Mouse (Mus musculus): ENCODE data around the gene Asic1. TPM values are rescaled to one million over a fixed set of nuclear protein-coding genes. Genes with fewer than 3 reads are reported as not detected.

Gene Asic1
- polyA plus RNA-seq, 1 experiment from 2014 or later, result 5.2 TPM

DNA sequence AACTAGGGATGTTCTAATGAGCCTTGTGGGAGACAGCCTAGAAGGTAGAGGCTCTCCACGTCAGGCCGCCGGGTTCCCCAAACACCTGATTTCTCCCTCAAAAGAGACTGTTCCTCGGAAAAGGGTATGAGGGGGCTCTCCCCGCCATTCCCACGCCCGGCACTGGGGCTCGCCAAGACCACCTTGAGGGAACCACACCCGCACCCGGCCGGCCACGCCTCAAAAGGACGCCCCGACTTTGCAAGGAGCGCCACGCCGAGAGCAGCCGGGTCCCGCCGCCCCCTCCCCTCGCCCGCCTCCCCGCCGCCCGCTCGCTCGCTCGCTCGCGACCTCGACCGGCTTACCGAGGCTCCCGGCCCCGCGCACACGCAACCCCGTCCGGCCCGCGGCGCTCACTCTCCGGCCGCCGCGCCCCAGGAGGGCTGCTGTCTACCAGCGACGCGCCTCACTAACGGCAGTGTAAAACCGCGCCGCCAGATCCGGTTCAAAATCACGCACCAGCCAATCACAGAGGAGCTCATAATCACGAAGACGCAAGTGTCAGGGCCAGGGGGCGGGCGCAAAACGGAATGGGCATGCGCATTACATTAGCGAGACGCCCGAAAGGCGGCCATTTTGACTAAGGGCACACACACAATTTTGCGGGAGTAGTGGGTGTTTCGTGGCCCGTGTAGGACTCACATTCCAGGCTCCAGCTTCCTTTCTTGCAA lies 18.9 kb upstream of the Asic1 start, which contains the start of gene Racgap1:
TSS of gene Racgap1 (minus strand) at position 494 of the 710 bp plus-strand sequence.
- H3K27me3 ChIP-seq (ENCODE audit: insufficient read depth, poor library complexity, severe bottlenecking), result peaks cover 30% of the 10 kb centered on the region
- peak within 1 kb of the TSS; percentile 97 for H3K27ac ChIP-seq
- peak within 1 kb of the TSS; percentile 96 for H3K4me3 ChIP-seq
- peaks cover 64% of the 10 kb centered on the region for H3K4me1 ChIP-seq
- H3K9me3 ChIP-seq, result no peaks in the 10 kb centered on the region
- peak; percentile 98 for DNase-seq (ENCODE audit: low spot score)
- under 1% methylated on average over 67 of the region's 68 CpGs for WGBS
- no peaks in the 10 kb centered on the region for H3K36me3 ChIP-seq

DNA sequence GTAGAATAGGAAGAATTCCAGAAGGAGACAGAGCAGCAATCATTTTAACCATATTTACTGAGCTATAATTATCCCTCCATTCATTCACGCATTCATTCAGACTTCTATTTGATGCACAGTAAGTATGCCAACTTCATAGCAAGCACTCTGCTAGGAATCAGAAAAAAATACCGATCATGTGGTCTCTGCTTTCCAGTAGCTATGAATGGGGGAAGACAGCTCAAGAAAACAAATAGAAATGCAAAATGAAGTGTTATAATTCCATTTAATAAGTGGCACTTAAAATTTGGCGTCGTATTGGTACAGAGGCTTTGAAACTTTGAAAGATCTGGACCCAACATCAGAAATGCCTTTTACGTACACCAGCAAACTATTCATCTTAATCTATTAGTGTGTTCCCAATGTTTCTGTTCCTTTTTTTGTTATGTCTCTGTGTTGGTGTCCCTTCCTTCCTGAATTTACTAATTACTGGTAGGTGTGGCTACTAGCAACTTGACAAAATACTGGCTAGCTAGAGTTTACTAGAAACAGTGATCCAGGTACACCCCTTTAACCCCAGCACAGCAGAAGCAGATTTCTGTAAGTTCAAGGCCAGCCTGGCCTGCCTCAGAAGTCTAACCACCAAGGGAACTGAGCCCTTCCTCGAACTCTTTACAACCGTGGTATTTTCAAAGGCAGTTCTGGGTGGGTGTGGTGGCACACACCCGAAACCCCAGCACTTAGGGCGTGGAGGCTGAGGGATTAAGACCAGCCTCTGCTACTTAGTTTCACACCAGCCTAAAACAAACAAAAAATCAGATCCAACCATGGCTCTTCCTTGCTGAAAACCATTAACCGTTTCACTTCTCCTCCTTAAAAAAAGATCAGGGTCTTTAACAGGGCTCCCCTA lies 17.9 kb upstream of the Asic1 start:
- H3K9me3 ChIP-seq, result no peaks in the 10 kb centered on the region
- WGBS, result 69% methylated on average over 10 of the region's 10 CpGs
- peaks cover 57% of the 10 kb centered on the region for H3K4me1 ChIP-seq
- no peaks in the 10 kb centered on the region for H3K36me3 ChIP-seq
- H3K27me3 ChIP-seq (ENCODE audit: insufficient read depth, poor library complexity, severe bottlenecking), result peaks cover 39% of the 10 kb centered on the region
- no peak for DNase-seq (ENCODE audit: low spot score)
- peak overlapping the region; percentile 97 for H3K27ac ChIP-seq
- peak overlapping the region; percentile 96 for H3K4me3 ChIP-seq

DNA sequence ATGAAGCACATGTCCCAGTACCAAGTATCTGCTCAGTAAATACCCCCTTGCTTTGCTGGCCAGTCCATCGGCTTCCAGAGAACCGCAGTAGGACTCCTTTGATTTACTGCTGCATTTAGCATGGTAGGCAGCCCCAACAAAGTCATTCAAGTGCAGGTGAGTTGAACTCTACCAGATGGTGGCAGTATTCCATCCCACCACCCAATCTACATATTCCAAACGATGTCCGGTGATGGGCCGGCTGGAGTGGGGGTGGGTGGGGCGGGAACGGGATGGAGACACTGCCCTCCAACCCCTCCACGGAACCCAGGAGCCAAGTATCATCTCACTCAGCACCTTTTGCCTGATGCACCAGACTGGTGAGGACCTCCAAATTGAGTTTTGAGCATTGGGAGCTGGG lies 16.9 kb upstream of the Asic1 start:
- 0 out of 2 replicates have a peak overlapping the region, but pooled peaks have one; percentile 17 for H3K27ac ChIP-seq
- peak overlapping the region; percentile 54 for H3K4me3 ChIP-seq
- peaks cover 39% of the 10 kb centered on the region for H3K27me3 ChIP-seq (ENCODE audit: insufficient read depth, poor library complexity, severe bottlenecking)
- WGBS, result 9% methylated on average over 8 of the region's 8 CpGs
- peaks cover 47% of the 10 kb centered on the region for H3K4me1 ChIP-seq
- H3K36me3 ChIP-seq, result no peaks in the 10 kb centered on the region
- H3K9me3 ChIP-seq, result no peaks in the 10 kb centered on the region
- DNase-seq (ENCODE audit: low spot score), result peak; percentile 74

DNA sequence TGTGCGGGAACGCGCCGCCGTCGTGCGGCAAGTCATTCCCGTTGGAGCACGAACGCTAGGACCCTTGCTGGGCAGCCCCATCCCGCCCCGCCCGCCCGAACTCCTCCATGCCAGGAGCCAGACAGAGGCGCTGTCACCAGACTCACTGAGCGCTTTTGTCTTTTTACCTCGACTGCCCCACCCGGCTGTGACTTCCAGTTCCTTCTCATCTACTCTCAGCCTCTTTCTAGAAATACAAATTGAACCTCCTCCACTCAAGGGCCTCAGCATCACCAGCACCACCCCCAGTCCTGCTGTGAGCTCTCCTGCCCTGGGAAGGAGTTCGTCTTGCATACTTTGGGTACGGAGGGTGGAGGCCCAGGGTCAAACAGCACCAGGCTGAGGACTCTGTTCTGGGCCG lies 16.3 kb upstream of the Asic1 start:
- no peak for DNase-seq (ENCODE audit: low spot score)
- H3K4me3 ChIP-seq, result peak overlapping the region; percentile 54
- no peaks in the 10 kb centered on the region for H3K36me3 ChIP-seq
- 2% methylated on average over 21 of the region's 21 CpGs for WGBS
- 0 out of 2 replicates have a peak overlapping the region, but pooled peaks have one; percentile 17 for H3K27ac ChIP-seq
- H3K4me1 ChIP-seq, result peaks cover 42% of the 10 kb centered on the region
- H3K9me3 ChIP-seq, result no peaks in the 10 kb centered on the region
- H3K27me3 ChIP-seq (ENCODE audit: insufficient read depth, poor library complexity, severe bottlenecking), result peaks cover 39% of the 10 kb centered on the region

- DNase-seq (ENCODE audit: low spot score), result peak; percentile 70
- Histone ChIP-seq H3K27me3 (ENCODE audit: insufficient read depth, poor library complexity, severe bottlenecking) (peaks cover 46% of the 10 kb centered on the region), H3K4me1 (peaks cover 23% of the 10 kb centered on the region), H3K27ac (no peak overlapping the region), H3K9me3 (no peaks in the 10 kb centered on the region), H3K4me3 (no peak overlapping the region), H3K36me3 (no peaks in the 10 kb centered on the region)
- WGBS, result 43% methylated on average over 9 of the region's 9 CpGs
Observed at GRCm38 (mm10) chr15:99655956-99656355, 14.2 kb upstream of the Asic1 start.

DNA sequence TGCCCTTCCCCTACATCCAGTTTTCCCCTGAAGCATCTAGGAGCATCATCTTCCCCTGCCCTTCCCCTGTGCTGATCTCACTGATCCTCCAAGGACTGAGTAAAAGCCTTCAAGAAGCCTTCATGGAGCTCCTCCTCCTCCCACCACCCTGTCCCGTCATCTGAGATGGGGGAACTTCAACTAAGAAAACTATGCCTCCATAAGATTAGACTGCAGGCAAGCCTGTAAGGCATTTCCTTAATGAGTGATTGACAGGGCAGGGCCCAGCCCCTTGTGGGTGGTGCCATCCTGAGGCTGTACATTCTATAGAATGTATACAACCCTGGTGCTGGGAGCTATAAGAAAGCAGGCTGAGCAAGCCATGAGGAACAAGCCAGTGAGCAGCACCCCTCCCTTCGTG lies 11.7 kb upstream of the Asic1 start:
- Histone ChIP-seq H3K27ac (no peak overlapping the region), H3K9me3 (no peaks in the 10 kb centered on the region), H3K27me3 (ENCODE audit: insufficient read depth, poor library complexity, severe bottlenecking) (peaks cover 55% of the 10 kb centered on the region), H3K4me1 (peaks cover 36% of the 10 kb centered on the region), H3K4me3 (no peak overlapping the region), H3K36me3 (no peaks in the 10 kb centered on the region)
- WGBS, result 54% methylated on average over 2 of the region's 2 CpGs
- DNase-seq (ENCODE audit: low spot score), result peak; percentile 66

DNA sequence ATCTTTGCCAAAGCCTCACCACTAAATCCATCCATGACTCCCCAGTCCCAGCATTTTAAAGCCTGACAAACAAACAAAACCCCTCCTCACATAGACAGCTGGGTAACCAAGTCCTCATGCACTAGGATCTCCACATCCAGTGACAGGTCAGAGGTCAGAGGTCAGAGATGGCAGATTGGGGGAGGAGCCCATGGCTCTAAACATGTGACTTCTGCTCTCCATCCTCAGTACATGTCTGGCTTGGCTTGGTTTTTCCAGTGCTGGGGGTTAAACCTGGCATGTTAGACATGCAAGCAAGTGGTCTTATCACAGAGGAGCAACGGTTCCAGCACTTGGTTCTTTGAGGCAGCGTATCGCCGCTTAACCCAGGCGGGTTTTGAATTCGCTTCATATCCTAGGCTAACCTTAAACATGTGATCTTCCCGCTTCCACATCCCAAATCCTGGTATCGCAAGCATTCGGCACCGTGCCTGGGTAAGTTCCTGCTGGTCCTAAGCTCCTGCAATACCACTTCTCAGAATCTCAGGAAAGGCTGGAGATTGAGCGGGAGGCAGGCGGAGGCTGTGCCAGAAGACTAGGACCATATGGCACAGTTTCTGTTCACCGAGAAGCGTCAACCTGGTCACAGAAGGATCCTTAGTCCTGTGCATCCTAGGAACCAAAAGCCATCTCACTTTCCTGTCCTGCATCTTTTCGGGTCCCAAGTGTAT lies 8.9 kb upstream of the Asic1 start:
- H3K9me3 ChIP-seq, result no peaks in the 10 kb centered on the region
- peaks cover 41% of the 10 kb centered on the region for H3K27me3 ChIP-seq (ENCODE audit: insufficient read depth, poor library complexity, severe bottlenecking)
- peaks cover 47% of the 10 kb centered on the region for H3K4me1 ChIP-seq
- DNase-seq (ENCODE audit: low spot score), result no peak
- H3K4me3 ChIP-seq, result no peak overlapping the region
- WGBS, result 88% methylated on average over 15 of the region's 15 CpGs
- no peak overlapping the region for H3K27ac ChIP-seq
- no peaks in the 10 kb centered on the region for H3K36me3 ChIP-seq

DNA sequence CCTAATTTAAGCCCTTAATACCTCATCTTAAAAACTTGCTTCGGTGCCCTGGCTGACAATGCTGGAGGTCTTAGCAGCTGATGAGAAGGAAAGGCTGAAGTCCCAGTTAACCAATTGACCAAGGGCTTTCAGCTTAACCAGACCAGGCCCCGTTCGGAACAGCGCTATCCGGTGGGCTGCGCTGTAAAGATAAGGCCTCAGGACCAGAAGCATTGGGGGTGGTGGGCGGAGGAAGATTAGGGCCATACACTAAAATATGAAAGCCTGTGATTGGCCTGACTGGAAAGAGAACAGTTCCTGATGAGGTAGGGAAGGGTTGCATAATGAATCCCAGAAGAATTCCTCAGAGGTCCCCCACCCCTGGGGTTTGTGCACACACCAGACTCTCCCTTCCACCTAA lies 7.8 kb upstream of the Asic1 start:
- Histone ChIP-seq H3K9me3 (no peaks in the 10 kb centered on the region), H3K27me3 (ENCODE audit: insufficient read depth, poor library complexity, severe bottlenecking) (peaks cover 43% of the 10 kb centered on the region), H3K4me3 (no peak overlapping the region), H3K36me3 (no peaks in the 10 kb centered on the region), H3K27ac (no peak overlapping the region), H3K4me1 (peaks cover 46% of the 10 kb centered on the region)
- peak; percentile 82 for DNase-seq (ENCODE audit: low spot score)
- 14% methylated on average over 7 of the region's 7 CpGs for WGBS

- no peaks in the 10 kb centered on the region for H3K9me3 ChIP-seq
- H3K4me3 ChIP-seq, result peak overlapping the region; percentile 61
- peaks cover 55% of the 10 kb centered on the region for H3K27me3 ChIP-seq (ENCODE audit: insufficient read depth, poor library complexity, severe bottlenecking)
- 3% methylated on average over 17 of the region's 17 CpGs for WGBS
- peak; percentile 78 for DNase-seq (ENCODE audit: low spot score)
- H3K27ac ChIP-seq, result peak overlapping the region; percentile 69
- H3K4me1 ChIP-seq, result peaks cover 52% of the 10 kb centered on the region
- H3K36me3 ChIP-seq, result no peaks in the 10 kb centered on the region
Observed at GRCm38 (mm10) chr15:99663964-99664599, 6.1 kb upstream of the Asic1 start.

GRCm38 (mm10) chr15:99664600-99665451 lies 5.3 kb upstream of the Asic1 start:
- peaks cover 62% of the 10 kb centered on the region for H3K27me3 ChIP-seq (ENCODE audit: insufficient read depth, poor library complexity, severe bottlenecking)
- peak overlapping the region; percentile 61 for H3K4me3 ChIP-seq
- under 1% methylated on average over 52 of the region's 52 CpGs for WGBS

DNA sequence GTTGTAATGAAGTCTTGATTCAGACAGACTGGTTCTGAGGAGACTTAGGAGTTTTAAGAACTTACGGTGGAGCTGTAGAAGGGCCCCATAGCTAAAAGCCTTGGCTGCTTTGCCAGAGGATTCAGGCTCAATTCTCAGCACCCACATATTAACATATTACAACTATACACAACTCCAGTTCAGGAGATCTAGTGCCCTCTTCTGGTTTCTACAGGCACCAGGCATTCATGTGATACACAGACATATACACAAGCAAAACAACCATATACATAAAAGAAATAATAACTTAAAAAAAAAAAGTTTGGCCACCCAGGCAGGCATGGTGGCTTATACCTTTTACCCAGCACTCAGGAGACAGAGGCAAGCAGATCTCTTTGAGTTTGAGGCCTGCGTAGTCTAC lies 2.6 kb upstream of the Asic1 start:
- DNase-seq (ENCODE audit: low spot score), result no peak
- Histone ChIP-seq H3K4me3 (no peak overlapping the region), H3K27me3 (ENCODE audit: insufficient read depth, poor library complexity, severe bottlenecking) (peaks cover 72% of the 10 kb centered on the region), H3K36me3 (no peaks in the 10 kb centered on the region), H3K27ac (no peak overlapping the region), H3K4me1 (peaks cover 66% of the 10 kb centered on the region), H3K9me3 (no peaks in the 10 kb centered on the region)
- WGBS, result 96% methylated on average over 2 of the region's 2 CpGs

More at GRCm38 (mm10) chr15:99664600-99665451, 5.3 kb upstream of the Asic1 start:
- Histone ChIP-seq H3K36me3 (no peaks in the 10 kb centered on the region), H3K4me1 (peaks cover 54% of the 10 kb centered on the region), H3K9me3 (no peaks in the 10 kb centered on the region), H3K27ac (peak overlapping the region; percentile 69)
- peak; percentile 95 for DNase-seq (ENCODE audit: low spot score)
